Mouse (Mus musculus): ENCODE results near the gene Ccdc171.

DNA sequence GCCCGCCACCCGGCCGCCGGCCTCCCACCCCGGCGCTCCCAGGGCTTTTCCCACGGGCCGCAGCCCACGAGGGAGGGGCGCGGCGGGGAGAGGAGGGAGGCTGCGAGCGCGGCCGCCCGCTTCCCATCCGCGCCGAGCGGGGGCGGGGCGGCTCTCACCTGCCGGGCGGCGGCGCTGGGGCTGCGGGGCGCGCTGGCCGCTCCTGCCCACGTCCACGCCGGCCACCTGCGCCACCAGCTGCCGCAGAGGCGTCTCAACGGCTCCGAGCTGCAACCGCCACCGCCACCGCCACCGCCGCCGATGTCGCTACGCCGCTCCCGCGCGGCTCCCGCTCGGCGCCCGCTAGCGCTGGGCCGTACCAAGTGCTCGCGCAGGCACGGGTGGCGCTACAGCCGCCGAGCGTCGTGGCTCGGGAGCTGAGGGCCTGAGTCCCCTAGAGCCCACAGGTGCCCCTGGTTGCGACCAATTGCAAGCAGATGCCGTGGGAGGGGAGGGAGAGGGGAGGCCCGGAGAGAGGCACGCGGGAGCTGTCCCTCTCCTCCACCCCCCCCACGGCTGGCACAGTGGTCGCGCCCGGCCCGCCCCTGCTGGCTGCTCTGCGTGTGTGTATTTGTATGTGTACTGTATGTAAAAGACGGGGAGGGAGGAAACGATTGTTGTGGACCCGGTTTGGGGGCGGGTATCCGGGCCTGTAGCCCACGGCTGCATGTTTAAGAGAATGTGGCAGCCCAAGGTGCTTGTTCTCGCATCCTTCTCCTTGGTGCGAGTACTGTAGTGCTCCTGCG is 39.0 kb upstream of the Ccdc171 start, which contains the start of gene Psip1:
- TF ChIP-seq POLR2A (IDR thresholded peaks at IDR 0.05; ENCODE audit: borderline replicate concordance, extremely low read depth, low read depth, low read length) (peak; percentile 36; the same call in 1 of the 2 replicates), CTCF (IDR thresholded peaks at IDR 0.05; ENCODE audit: insufficient read depth, low read length) (no peak)

Data from lung, adult 2 months (tissue).